Mouse (Mus musculus) liver, embryonic 14 days (tissue): ENCODE data around the gene Epn3. TPM values are rescaled to one million over a fixed set of nuclear protein-coding genes. Genes with fewer than 3 reads are reported as not detected.

Source experiments
- polyA plus RNA-seq: library from polyadenylated mRNA; depleted of rRNA; stranded (reverse); fragments of >200 nt; gene quantifications from 2 replicates; pipeline ENCODE4 v1.2.3, GENCODE M21; 2012; rRNA removed

Gene Epn3
- polyA plus RNA-seq = 0.02 and 0.05 TPM in 2 replicates

GRCm38 (mm10) chr11:94499661-94500152 lies at the start of gene Epn3:
Gene Epn3 (minus strand): TSS chr11:94499974.

DNA sequence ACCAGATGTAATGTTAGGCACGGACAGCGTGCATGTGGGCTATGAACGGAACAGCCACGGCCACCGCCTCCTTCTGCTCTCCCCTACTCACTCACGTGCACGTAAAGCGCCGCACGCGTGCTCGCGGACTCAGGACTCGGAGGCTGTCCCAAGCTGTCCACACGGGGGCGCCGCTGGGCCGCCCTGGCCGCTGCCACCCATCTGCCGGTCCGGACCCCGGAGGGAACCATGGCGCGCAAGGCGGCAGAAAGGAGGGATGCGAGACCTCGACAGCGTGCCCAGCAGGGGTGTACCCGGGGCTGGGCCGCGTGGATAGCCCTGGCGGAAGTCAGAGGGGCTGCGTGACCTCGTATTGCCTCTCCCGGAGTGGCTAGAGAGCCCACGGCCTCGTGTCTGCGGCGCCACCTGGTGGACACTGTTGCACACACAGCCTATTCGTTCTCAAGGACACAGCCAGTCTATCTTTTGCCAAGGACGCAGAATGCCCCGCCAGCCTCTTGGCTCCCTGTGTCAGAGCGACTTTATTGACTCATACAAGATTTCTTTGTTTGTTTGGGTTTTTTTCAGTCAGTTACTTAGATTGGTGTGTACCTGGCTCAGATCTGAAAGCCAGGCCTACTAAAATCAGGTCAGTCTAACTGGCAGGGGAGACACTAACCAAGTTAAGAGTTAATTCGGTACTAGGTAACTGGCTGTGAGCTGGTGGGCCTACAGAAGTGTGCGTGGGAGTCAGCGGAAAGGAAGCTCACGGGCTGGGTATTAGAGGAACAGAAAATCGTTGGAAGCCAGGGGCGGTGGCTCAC lies 49.3 kb upstream of the Epn3 start, which contains the start of gene Rsad1:
Gene Rsad1 (minus strand): TSS at position 368 of the 803 bp plus-strand sequence.

GRCm38 (mm10) chr11:94521219-94521843 lies 21.6 kb upstream of the Epn3 start, which contains the start of gene Mycbpap:
Gene Mycbpap (minus strand): TSS chr11:94521742.

GRCm38 (mm10) chr11:94486001-94486400 lies 13.8 kb downstream of the Epn3 start, which contains the start of gene Spata20:
Gene Spata20 (minus strand): TSS chr11:94486179.

DNA sequence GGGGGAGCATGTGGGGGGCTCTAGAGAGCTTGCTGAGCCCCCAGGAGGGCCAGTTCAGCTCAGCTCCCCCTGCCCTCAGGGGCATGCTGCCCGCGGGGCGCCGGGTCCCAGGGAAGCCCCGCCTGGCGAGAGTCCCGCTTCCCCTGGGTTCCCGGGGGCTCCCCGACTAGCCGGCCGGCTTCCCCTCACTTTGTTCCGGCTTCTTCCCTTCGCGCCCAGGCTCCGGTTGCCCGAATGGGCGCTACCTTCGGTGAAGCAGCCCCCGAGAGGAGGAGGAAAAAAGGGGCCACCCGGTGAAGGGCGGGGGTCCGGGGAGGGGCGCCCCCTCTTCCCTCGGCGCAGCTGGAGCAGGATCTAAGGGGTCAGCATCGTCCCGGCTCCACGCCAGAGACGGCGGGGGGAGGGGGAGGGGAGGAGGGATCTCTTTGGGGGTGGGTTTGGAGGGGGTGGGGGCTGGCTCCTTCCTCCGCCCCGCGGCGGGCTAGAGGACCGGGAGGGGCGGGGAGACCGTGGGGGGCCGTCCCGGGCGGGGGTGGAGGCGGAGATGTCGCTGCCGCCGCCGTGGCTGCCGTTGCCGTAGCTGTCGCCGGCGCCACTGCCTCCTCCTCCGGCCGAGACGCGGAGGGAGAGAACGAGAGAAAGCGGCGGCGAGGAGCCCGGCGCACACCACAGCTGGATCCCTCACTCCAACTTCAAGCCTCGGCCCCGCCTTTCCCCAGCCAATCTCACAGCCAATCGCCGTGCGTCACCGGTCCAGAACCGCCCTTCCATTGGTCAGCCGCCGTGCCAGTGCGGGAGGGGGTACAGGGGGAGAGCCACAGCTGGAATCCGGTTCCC lies 25.8 kb downstream of the Epn3 start, which contains the start of gene Cacna1g:
Gene Cacna1g (minus strand): TSS at position 492 of the 837 bp plus-strand sequence.

Other genes with a start within 250 kb of the Epn3 start
- gene Gm21885, start 218.1 kb downstream of the Epn3 start, polyA plus RNA-seq = not detected in 2 replicates
- gene Luc7l3, start 178.0 kb downstream of the Epn3 start, polyA plus RNA-seq = 48.2 and 48.8 TPM in 2 replicates
- gene Ankrd40, start 172.0 kb downstream of the Epn3 start, polyA plus RNA-seq = 10.9 and 13.3 TPM in 2 replicates
- 3.3 and 3.4 TPM in 2 replicates for gene Abcc3, start 107.0 kb downstream of the Epn3 start, polyA plus RNA-seq
- 6.3 and 7.3 TPM in 2 replicates for gene Cacna1g, start 25.8 kb downstream of the Epn3 start, polyA plus RNA-seq
- gene Spata20, start 13.8 kb downstream of the Epn3 start, polyA plus RNA-seq = not detected in 2 replicates
- 0.06 and 0.08 TPM in 2 replicates for gene Mycbpap, start 21.8 kb upstream of the Epn3 start, polyA plus RNA-seq
- 1.1 and 1.5 TPM in 2 replicates for gene Rsad1, start 49.3 kb upstream of the Epn3 start, polyA plus RNA-seq
- gene Chad, start 65.1 kb upstream of the Epn3 start, polyA plus RNA-seq = 0.02 and 0.06 TPM in 2 replicates
- 3.5 and 4.0 TPM in 2 replicates for gene Acsf2, start 101.9 kb upstream of the Epn3 start, polyA plus RNA-seq
- 54.1 and 56.5 TPM in 2 replicates for gene Lrrc59, start 129.8 kb upstream of the Epn3 start, polyA plus RNA-seq
- 58.6 and 65.0 TPM in 2 replicates for gene Mrpl27, start 153.8 kb upstream of the Epn3 start, polyA plus RNA-seq
- 14.1 and 15.7 TPM in 2 replicates for gene Eme1, start 154.0 kb upstream of the Epn3 start, polyA plus RNA-seq
- gene Xylt2, start 177.5 kb upstream of the Epn3 start, polyA plus RNA-seq = 2.3 and 2.7 TPM in 2 replicates
- not detected in 2 replicates for gene Gm11541, start 204.5 kb upstream of the Epn3 start, polyA plus RNA-seq
- 0.02 TPM in 1 of 2 replicates, not detected in the other for gene Cdc34b, start 241.8 kb upstream of the Epn3 start, polyA plus RNA-seq